Mouse (Mus musculus) urinary bladder, postnatal 25 days (tissue): ENCODE results near the gene Ccdc184.
A peak's percentile ranks its signal among the peaks of the same experiment; 100 is the strongest.

ENCODE experiments used
- DNase-seq: peaks from one replicate; pipeline ENCODE4 v3.0.0; 2022; ENCODE audit warnings: low spot score

Gene Ccdc184

DNA sequence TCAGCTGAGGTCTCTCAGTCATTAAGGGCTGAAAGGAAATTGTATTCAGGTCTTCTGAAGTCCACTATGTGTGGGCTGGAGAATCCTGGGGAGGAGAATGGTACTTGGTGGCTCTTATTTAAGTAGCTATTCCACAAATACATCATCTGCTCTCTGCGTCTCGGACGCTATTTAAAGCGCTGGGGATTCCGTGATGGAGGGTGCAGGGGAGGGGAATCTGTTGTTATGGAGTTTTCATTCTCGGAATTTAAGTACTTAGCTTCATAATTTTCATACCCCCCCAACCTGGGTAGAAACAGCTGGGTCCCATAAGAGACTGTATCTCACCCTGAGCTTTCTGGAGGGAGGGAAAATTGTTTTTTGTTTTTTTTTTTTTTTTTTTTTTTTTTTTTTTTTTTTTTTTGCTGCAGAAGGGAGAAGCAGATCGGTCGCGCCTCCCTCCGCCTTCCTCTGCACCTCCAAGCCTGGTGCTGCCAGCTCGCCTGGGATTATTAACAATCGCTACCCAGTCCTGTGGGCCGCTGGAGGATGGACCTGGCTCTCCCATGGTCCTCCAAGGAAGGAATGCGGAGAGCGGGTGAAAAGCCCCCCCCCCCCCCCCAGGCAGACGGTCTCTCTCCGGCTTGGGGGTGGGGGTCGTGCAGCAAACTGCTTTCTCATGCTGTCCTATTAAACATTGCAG is at the start of gene Ccdc184:
TSS of gene Ccdc184 (plus strand) at position 196 of the 682 bp plus-strand sequence.
- no peak for DNase-seq

DNA sequence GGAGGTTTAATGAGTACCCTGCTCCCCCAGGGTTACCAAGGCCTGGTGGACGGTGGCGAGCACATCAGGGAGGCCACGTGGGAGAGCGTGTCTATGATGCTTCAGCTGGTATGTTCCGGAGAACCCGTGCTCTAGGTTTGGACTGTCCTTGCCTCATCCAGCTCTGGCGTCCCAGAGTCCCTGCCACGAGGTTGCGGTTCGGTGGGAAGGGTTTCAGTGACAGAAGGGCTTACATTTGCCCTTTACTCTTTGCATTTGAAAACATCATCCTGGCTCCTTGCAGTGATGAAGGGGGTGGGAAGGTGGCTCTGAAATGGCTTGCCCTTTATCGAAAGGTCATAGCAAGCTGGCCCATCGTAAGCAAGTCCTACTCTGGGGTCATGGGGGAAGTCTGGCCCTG is 47.6 kb upstream of the Ccdc184 start:
- DNase-seq, result no peak

DNA sequence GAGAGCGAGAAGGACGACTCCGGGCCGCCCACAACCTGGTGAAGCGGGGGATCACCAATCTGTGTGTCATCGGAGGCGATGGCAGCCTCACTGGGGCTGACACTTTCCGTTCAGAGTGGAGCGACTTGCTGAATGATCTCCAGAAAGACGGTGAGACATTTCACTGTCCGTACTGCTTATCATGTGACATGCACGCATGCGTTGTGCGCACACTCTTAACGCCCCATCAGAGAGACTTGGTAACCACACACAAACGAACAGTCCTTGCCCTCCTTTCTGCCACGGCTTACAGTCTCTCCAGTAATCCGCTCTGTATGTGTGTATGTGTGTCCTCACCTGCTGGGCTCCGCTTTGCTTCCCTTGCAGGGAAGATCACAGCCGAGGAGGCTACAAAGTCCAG is 46.1 kb upstream of the Ccdc184 start:
- DNase-seq, result no peak

DNA sequence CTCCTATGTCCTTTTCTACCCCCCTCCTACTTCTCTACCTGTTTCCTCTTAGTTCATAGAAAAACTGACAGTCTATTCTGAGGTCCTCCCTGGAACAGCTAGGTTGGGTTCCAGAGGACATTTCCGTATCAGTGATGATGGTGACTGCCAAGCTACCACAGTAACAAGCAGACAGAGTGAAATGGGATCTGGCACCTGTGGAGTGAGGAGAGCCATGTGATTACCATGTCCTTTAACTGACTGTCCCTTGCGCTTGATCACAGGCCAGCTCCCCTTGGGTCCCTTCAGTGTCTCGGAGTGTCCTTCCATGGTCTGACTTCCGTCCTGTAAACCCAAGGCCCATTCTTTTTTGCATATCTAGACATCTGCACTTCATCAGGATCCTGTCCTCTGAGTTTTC is 36.0 kb upstream of the Ccdc184 start:
- DNase-seq, result no peak

DNA sequence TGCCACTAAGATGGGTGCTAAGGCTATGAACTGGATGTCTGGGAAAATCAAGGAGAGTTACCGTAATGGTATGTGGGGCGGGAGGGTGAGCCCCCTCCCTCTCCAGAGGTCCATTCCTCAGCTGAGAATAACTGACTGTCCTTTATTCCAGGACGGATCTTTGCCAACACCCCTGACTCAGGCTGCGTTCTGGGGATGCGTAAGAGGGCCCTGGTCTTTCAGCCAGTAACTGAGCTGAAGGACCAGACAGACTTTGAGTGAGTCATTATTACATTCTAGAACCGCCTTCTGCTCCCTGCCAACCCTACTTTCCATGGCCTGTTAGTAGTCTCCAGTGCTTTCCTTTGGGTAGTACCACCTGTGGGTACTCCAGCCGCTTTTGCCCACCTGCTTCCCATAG is 35.5 kb upstream of the Ccdc184 start:
- no peak for DNase-seq

DNA sequence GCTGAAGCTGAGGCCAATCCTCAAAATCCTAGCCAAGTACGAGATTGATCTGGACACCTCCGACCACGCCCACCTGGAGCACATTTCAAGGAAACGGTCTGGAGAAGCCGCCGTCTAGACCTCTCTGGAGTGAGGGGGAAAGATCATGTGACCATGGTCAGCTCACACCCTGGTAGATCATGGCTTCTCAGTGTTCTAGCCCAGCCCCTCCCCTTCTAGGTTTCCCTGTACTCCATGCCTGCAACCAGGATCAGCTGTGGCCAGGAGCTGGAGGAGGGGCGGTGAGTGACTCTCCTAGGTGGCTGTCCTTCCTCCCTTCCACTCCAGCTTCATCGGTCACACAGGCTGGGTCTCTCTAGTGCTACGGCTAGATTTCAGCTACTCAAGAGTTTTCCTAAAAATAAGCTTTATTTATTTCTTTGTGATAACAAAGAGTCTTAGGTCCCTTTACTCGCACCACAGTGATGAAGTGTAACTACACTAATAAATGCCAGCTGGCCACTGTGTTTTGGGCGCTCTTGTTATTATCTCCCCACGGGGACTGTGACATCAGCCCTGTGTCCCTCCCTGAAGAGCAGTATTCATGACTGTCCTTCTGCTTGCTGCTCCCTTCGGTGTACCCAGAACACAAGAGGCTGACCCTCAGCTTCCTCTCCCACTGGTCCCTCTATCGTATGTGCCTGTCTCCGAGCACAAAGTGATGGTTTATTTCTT is 34.9 kb upstream of the Ccdc184 start:
- no peak for DNase-seq

DNA sequence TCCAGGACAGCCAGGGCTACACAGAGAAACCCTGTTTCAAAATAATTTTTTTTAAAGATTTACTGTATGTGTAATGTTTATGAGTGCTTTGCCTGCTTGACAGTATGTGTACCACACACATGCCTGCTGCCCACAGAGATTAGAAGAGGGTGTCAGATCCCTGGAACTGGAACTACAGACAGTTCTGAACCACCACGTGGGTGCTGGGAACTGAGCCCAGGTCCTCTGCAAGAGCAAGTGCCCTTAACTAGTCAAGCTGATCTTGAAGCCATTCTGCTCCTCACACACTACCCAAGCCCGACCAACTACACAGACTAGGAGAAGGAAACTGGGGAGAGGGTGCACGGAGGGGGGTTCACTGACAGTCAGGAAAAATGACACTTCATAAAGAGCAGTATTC is 33.5 kb upstream of the Ccdc184 start:
- DNase-seq, result no peak

DNA sequence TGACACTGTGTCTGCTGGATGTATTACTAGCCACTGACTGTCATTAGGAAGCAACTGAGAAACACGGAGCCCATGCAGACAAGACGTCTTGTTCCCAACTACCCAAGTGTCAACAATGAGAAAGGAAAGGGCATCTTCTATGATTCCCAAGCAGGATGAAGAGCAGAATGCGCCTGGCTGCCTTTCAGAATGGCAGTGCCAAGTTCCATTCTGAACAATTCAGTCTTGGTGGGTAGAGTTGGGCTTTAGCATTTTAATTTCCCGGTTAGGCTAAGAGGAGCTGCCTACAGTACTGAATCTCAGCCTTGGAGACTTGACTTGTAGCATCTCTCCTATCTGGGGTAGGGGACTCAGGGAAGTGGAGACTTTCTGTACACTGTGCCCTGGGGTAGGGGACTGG is 32.9 kb upstream of the Ccdc184 start:
- no peak for DNase-seq

DNA sequence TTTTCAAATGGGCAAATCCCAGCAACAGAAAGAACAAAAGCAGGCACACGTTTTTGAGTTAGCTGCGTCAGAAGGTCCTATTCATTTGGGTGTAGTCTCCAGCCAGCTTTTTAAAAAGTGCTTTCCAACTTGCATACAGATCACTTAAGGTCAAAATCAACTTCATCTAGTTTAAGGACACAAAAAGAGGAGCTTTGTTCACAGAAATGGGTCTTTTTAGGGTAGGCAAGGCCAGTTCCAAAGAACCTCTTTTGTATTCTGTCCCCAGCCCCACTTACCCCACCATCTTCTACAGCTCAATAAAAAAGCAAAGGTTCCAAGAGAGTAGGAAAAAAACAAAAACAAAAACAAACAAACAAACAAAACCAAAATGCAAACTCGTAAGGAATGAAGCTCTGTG is 32.3 kb upstream of the Ccdc184 start:
- DNase-seq, result no peak

DNA sequence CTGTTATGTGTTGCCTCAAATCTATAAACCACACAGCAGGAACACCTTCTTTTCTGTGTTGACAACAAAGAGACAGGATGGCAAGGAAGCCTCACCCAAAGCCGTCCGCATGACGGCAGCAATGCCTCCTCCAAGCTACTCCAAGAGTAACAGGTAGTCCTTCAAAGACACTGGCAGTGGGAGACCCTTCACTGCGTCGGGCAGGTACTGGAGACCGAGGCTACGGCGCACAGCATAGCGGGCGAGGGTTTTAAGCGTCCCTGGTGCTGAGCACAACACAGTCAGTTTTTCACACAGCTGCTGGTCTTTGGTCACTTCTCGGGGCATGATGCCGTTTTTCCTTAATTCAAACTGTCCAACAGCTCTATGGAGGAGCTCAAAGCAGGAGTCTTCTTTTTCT is 31.3 kb upstream of the Ccdc184 start:
- DNase-seq, result no peak

DNA sequence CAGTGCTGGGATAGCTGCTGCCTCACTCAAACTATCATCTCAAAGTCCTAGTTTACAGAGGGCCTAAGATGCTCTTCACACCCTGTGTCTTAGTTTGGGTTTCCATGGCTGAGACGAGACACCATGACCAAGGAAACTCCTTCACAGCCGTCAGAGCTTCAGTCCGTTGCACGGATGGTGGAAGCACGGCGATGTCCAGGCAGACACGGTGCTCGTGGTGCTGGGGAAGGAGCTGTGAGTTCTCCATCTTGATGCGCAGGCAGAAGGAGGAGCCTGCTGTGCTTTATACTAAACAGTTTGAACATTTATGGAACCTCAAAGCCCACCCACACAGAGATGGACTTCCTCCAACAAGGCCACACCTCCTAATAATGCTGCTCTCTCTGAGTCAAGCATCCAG is 30.1 kb upstream of the Ccdc184 start:
- no peak for DNase-seq

DNA sequence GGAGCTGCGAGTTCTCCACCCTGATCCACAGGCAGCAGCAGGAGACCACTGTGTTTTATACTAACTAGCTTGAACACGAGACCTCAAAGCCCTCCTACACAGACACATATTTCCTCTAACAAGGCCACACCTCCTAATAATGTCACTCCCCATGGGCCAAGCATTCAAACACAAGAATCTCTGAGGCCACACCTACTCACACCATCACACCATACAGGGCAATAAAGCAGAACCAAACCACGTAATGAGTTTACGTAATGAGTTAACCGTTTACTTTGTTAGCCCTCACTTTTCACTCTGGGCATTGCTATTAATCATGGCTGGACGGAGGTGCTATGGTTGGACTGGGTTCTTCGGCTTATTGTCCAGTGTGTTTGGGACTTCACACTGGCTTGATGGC is 27.2 kb upstream of the Ccdc184 start:
- no peak for DNase-seq

DNA sequence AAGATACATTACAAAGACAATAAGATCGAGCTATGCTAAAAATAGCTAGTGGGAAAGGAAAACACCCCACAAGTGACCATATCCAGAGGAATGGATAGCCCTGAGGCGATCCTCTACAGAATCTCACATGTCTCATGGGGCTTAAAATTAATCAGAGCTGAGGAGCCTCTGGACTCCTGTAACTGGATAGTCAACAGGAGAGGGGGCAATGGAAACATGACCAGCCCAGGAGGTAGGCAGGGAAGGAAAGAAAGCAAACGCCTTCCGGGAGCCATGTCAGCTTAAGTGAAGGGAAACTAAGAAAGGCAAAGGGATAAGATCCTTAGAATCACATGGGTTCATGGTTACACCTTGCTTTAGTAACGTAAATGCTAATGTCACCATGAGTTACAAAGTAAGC is 26.1 kb upstream of the Ccdc184 start:
- no peak for DNase-seq

DNA sequence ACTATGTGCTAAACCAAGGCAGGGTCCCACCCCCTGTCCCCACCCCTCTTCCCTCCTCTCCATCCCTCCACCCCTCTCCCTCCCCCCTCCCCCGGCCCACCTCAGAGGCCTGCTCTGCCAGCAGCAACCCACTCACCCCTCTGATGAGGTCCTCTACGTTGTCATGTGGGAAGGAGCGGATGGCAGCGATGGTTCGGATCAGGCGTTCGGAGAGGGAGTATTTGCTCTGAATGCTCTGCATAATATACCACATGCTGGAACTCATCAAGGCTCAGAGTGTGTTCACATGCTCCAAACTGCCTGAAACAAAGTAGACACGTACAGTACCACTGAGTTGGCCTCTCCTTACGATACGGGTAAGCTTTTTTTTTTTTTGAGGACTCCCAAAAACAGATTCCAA is 24.4 kb upstream of the Ccdc184 start:
- no peak for DNase-seq

DNA sequence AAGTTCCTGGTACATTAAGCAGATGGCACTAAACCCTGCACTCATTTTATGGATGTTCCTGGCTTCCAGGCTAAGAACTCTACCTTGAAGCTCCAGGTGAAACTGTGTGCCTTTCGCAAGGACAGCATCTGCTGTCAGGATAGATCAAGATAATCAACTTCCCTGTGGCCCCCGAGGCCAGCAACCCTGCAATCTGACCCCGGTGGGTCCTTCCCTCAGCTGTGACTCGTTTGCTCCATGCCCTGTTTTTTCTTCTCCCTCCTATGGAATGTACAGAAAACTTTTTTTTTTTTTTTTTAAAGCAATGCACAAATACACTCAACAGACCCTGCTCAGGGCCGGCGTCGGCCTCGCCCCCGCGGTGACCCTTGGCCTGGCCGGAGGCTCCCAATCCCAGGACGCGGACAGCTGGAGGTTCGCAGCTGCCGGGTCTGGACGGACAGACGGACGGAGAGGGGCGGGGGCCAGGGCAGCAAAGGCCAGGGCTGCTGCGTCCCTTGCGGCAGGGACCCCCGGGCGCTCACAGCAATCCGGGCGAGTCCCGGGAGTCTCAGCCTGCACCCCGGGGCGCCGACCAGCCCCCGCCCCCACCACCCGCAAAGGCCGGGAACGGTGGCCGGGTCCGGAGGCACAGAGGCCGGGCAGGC is 22.0 kb upstream of the Ccdc184 start:
- no peak for DNase-seq

DNA sequence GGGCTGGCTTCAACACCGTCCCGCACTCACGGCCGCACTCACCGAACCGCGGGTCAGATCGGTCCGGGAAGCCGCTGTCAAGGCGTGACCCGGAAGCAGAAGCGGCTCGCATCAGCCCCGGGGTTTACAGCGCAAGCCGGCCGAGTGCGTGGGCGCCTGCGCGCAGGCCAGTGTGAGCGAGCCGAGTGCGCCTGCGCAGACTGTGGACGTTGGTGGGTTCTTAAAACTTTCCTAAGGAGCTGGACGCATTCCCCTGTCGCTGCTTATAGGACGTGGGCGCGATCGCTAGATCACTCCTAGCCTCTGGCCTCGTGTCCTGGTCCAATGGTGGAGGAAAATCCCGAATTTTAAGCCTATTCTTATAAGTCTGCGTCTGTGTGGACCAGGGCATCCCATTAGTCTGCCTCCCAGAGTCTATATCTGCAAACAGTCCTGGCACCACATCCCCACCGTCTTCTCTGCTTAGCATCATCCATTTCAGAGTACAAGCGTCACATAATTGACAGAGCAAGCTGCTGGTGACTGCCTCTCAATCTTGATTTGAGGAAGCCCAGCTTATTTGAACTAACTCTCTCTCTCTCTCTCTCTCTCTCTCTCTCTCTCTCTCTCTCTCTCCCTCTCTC is 21.3 kb upstream of the Ccdc184 start:
- DNase-seq, result peak; percentile 91

DNA sequence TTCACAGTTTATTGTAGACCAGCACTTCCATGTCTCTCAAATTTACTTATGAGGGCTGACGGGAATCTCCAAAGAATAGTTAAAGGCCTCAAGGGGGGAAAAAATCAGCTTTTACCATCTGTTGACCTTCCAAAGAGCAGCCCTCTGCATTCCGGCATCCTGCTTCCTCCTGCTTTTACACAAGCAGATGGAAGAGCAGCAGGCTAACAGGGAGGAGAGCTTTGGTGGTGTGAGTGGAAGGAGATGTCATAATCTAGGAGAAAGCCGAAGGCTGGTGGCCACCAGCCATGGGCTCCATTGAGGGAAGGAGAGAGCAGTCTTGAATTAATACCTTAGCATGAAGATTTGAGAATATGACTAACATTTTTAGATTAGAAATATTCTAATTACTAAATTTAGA is 18.6 kb upstream of the Ccdc184 start:
- no peak for DNase-seq

DNA sequence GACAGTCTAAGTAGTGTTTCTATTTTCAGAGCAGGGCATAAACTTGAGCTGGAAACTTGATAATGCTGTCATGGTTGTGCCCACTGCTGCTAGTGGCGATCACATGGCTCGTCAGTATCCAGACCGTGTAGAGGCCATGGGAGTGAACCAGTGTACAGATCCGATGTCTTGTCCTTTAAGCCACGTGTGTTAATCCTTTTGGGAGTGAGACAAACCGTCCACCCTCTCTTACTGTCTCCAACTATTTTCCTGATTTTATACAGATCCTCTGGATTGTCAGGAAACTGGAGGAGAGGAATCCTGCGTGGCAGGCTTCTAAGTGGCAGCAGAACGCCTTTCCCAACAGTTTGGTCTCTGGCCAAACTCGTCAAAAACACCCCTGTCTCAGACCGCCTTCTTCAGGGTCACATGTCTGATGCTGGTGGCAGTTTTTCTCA is 17.8 kb upstream of the Ccdc184 start:
- no peak for DNase-seq

DNA sequence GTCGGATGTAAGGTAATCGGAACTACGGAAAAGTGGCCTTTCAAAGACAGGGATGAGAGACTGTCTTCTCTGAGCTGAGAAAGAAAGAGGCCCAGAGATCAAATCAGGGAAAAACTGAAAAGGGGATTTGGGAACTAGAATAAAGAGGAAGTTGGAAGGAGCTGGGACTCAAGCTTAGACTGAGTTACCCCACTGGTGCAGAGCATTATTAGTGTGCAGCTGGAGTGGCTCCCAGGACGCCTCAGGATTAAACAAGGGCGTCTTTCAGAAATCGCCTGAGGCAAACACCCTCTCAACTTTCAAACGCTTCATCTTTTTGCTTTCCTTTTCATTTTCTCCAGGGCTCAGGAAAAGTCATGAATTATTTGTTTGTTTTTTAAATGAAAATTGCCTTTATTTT is 14.0 kb upstream of the Ccdc184 start:
- DNase-seq, result no peak

DNA sequence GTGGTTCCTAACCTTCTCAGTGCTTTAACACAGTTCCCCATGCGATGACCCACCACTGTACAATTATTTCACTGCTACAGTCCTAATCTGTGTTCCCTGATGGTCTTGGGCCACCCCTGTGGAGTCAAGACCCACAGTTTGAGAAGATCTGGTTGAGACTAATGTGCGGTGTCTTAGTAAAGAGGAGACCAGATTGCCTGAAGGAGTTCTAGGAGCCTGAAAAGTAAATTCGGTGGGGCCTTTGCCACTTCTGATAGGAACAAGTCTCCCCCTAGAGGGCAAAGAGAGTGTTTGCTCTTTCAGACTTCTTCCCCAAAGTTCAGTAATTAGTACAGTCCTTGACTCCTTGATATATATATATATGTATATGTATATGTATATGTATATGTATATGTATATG is 13.3 kb upstream of the Ccdc184 start:
- no peak for DNase-seq

DNA sequence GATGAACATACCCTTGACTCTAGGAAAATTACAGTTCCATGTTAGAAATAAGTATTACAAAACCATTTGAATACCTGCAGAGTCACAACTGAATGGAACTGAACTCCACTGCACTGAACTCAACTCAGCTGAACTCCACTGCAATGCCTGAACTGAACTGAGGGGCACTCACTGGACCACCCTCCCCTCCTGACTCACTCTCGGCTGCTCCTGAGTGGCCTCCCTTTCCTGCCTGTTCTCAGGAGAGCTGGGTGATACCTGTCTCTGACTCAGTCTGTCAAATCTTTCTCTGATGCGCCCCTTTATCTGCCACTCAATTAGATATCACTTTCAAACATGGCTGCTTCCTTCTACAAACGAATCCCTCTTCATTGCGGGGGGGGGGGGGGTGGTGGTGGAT is 12.8 kb upstream of the Ccdc184 start:
- DNase-seq, result no peak

DNA sequence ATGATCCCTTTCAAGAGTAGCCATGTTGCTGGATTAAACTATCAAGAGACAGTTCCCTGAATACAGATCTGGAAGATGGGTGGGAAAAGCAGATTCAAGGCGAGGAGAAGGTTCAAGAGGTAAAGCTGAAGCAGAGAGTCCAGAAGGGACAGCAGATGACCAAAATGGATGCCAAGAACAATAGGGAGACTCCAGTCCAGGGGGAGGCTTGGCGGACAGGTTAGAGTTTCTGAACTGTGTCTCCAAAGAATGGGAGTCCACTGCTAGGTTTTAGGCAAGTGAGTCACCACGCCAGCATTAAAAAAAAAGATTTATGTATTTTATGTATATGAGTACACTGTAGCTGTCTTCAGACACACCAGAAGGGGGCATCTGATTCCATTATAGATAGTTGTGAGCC is 12.3 kb upstream of the Ccdc184 start:
- no peak for DNase-seq

DNA sequence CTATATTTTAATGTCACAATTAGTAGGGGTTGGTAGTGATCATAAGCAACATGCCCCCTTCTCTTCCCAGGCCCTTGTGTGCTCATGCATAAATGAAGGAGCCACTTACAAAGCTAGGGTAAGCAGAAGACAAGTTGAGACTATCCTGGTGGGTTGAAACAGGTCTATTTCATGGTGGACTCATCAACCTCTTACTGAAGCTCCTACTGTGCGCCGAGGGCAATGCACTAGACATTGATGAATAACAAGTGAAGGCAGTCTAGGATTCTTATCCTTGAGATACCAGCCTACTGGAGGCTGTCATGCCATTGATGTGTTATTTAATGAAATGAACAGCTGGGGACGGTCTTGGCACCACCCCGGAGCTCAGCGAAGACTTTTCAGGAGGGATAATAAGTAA is 11.7 kb upstream of the Ccdc184 start:
- no peak for DNase-seq
